Mouse (Mus musculus) testis, adult 2 months (tissue): ENCODE measurements around the gene Maml3. TPM values are rescaled to one million over a fixed set of nuclear protein-coding genes. Genes with fewer than 3 reads are reported as not detected.

ENCODE experiments used
- H3K27ac ChIP-seq: fragments of 200-500 bp; 2 replicates; pipeline ENCODE4 v1.5.1; 2012; ENCODE audit warnings: low read depth, low read length; ENCODE audit not compliant: control insufficient read depth, insufficient read depth
- H3K27me3 ChIP-seq: fragments of 200-500 bp; 2 replicates; pipeline ENCODE4 v1.6.1; 2012; ENCODE audit warnings: mild to moderate bottlenecking, low read length, moderate library complexity; ENCODE audit not compliant: control insufficient read depth, insufficient read depth
- H3K36me3 ChIP-seq: fragments of 200-500 bp; 2 replicates; pipeline ENCODE4 v1.6.1; 2012; ENCODE audit warnings: mild to moderate bottlenecking, low read length; ENCODE audit not compliant: control insufficient read depth, insufficient read depth
- H3K4me1 ChIP-seq: fragments of 200-500 bp; 2 replicates; pipeline ENCODE4 v1.6.1; 2012; ENCODE audit warnings: low read length; ENCODE audit not compliant: control insufficient read depth, insufficient read depth
- H3K4me3 ChIP-seq: fragments of 200-500 bp; 2 replicates; pipeline ENCODE4 v1.5.1; 2012; ENCODE audit warnings: low read depth, mild to moderate bottlenecking, low read length, moderate library complexity, mixed read lengths; ENCODE audit not compliant: control insufficient read depth
- CTCF ChIP-seq: fragments of 200-500 bp; IDR thresholded peaks from 2 replicates; pipeline ENCODE4 v1.5.1; 2012; ENCODE audit warnings: low read depth, mild to moderate bottlenecking, inconsistent platforms, low read length, moderate library complexity; ENCODE audit not compliant: control insufficient read depth, insufficient read depth, insufficient replicate concordance
- POLR2A ChIP-seq: fragments of 200-500 bp; IDR thresholded peaks from 2 replicates; pipeline ENCODE4 v1.6.1; 2012; ENCODE audit warnings: low read depth, mild to moderate bottlenecking, inconsistent platforms, low read length, moderate library complexity; ENCODE audit not compliant: control insufficient read depth
- polyA plus RNA-seq: library from polyadenylated mRNA; depleted of rRNA; stranded (reverse); fragments of >200 nt; gene quantifications from 2 replicates; pipeline ENCODE4 v1.2.3, GENCODE M21; 2012

The Maml3 gene
- polyA plus RNA-seq, 1 experiment = 2.9 TPM

DNA sequence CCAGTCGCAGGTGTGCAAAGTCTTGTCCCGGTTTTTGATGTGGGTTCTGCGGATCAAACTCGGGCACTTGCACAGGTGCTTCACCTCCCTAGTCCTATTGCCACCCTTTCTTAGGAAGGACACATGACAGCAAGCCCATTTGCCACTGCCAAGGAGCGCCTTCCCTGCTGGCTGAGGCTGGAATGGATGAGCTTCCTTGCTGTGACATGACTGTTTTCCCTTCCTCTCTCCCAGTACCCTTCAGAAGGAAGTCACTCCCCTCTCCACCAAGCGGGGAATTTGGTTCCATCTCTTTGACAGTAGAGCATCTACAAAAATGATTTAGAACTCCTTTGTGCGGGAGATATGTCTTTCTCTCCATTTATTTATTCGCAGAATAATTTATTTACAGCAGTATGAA lies 155.2 kb downstream of the Maml3 start:
- no peaks in the 10 kb centered on the region for H3K27me3 ChIP-seq
- H3K27ac ChIP-seq = no peak overlapping the region
- no peak overlapping the region for H3K4me3 ChIP-seq
- no peaks in the 10 kb centered on the region for H3K36me3 ChIP-seq
- peaks cover 7% of the 10 kb centered on the region; the same call in 1 of the 2 replicates for H3K4me1 ChIP-seq
- TF ChIP-seq POLR2A (no peak), CTCF (no peak)

DNA sequence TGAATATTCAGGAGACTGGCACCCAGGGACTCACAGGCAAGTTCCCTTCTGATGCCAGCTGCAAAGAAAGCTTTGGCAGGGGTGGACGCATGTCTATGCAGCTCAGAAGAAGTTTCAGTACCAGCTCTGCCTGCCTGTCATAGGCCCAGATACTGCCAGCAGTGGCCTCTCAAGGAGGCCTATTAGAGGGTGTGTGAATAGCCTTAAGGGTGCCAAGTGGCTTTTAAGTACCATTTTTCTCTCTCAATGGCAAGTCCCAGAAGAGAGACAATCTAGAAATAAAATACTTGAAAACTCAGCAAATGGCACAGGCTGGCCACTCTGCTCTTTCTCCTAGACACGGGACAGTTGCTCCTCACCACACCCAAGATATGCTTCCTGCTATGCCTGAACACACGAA lies 157.7 kb downstream of the Maml3 start:
- Histone ChIP-seq H3K4me1 (no peaks in the 10 kb centered on the region; the same call in 1 of the 2 replicates), H3K27me3 (no peaks in the 10 kb centered on the region), H3K36me3 (no peaks in the 10 kb centered on the region), H3K27ac (no peak overlapping the region), H3K4me3 (no peak overlapping the region)
- TF ChIP-seq CTCF (no peak), POLR2A (no peak)

DNA sequence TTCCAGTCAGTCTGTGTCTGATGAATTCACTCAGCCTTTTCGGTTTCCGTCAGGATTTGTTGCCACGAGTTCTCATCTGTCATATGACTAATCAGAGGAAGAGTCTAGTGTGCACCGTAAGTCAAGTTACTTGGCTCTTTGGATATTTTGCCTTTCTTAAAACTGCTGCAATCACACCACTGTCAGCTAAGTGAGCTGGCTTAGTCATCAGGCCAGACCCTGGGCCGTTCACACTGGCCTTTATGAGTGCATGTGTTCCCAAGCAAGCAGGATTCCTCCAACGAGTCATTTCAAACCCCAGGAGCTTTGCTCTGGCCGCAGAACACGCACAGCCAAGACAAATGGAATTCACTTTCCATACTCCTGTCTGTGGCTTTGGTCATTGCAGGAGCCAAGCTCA lies 161.2 kb downstream of the Maml3 start:
- H3K27me3 ChIP-seq = no peaks in the 10 kb centered on the region
- H3K4me3 ChIP-seq = no peak overlapping the region
- H3K4me1 ChIP-seq = no peaks in the 10 kb centered on the region
- TF ChIP-seq POLR2A (no peak), CTCF (no peak)
- H3K27ac ChIP-seq = no peak overlapping the region
- no peaks in the 10 kb centered on the region for H3K36me3 ChIP-seq

DNA sequence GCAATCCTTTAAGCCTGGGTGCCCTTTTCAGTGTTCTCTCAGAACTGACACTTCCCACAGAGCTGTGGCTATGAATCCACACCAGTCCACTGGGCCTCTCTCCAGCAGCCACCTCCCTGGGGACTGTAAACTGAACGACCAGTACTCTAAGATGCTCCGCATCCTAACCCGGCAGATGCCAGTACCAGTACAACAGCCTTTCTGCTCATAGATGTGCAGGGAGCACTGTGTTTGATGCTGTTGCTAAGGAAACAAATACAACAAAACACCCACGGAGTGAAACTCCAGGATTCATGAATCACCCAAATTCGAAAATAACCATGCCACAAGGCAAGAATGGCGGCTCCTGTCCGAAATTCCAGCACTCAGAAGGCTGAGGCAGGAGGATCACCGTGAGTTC lies 163.1 kb downstream of the Maml3 start:
- Histone ChIP-seq H3K27me3 (no peaks in the 10 kb centered on the region), H3K27ac (no peak overlapping the region), H3K4me3 (no peak overlapping the region), H3K4me1 (no peaks in the 10 kb centered on the region), H3K36me3 (no peaks in the 10 kb centered on the region)
- no peak for TF ChIP-seq POLR2A
- no peak for TF ChIP-seq CTCF

DNA sequence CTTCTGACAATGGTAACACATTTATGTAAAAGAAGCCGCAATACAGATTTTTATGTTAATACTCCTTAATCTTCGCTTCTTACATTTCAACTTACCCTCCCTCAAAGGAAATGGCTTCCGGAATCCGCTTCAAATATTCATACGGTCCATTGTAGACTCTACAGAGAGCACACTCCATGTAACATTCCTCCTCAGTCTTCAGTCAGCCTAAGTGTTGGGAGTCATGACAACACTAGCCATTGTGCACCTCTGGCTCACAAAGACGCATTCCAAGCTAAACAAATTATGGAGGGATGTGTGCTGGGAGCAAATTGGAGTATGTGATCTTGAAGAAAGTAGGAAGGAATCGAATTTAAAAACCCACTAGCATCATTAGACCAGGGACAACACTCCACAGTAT lies 165.0 kb downstream of the Maml3 start:
- H3K4me3 ChIP-seq = no peak overlapping the region
- TF ChIP-seq CTCF (no peak), POLR2A (no peak)
- no peak overlapping the region for H3K27ac ChIP-seq
- H3K4me1 ChIP-seq = no peaks in the 10 kb centered on the region
- H3K27me3 ChIP-seq = no peaks in the 10 kb centered on the region
- no peaks in the 10 kb centered on the region for H3K36me3 ChIP-seq

DNA sequence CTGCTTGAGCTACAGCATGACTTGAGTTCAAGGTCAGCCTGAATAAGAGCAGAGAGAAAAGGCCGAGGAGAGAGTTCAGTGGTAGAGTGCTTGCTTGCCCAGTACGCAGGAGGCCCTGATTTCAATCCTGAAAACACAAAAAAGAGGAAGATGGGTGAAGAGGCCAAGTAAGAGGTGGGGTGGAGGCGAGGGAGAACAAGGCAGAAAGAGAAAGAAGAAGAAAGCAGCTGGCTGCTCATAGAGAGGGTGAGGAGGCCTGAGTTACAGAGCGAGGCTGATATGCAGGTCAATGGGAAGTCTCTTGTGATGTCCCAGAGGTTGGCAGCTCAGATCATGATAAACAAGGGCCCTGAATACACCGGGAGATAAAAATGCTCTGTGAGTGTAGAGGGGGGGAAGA lies 165.8 kb downstream of the Maml3 start:
- no peak overlapping the region for H3K4me3 ChIP-seq
- H3K36me3 ChIP-seq = no peaks in the 10 kb centered on the region
- no peaks in the 10 kb centered on the region for H3K4me1 ChIP-seq
- no peak overlapping the region for H3K27ac ChIP-seq
- H3K27me3 ChIP-seq = no peaks in the 10 kb centered on the region
- TF ChIP-seq POLR2A (no peak), CTCF (no peak)

DNA sequence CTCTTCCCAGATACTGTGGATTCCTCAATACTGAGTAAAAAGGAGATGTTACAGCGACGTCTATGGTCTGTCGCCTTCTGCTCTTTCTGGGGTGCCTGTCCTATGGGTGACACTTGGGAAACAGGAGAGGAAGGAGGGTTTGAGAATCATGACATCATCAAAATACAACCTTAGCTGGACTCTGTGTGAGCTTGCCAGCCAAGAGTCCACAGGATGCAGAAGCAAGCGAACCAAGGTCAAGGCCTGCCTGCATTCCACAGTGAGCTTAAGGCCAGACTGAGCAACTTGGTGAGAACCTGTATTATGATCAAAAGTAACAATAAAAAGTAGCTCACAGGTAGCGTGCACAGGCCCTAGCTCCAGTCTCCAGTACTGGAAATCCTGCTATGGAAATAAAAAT lies 167.7 kb downstream of the Maml3 start:
- H3K27me3 ChIP-seq = no peaks in the 10 kb centered on the region
- H3K4me1 ChIP-seq = no peaks in the 10 kb centered on the region
- H3K36me3 ChIP-seq = no peaks in the 10 kb centered on the region
- no peak overlapping the region for H3K4me3 ChIP-seq
- H3K27ac ChIP-seq = no peak overlapping the region
- TF ChIP-seq CTCF (no peak), POLR2A (no peak)
